In genomic region chr5:89635434-89635833, GRCm38 (mm10) we compare ENCODE assay signal across 18 mouse cellular contexts.
"Had no signal": no experiment of that assay in that cellular context is flagged by ENCODE, and none has a peak within 500 bp of the region (broad histone marks: within the 10 kb centered on the region; RNA-seq: fewer than 3 reads in every experiment).

No protein-coding gene starts in this region.

- H3K4me1 ChIP-seq: kidney, embryonic 15.5 days; limb, embryonic 12.5 days; limb, embryonic 15.5 days; midbrain, embryonic 12.5 days; midbrain, embryonic 15.5 days had no signal

- H3K9me3 ChIP-seq: kidney, embryonic 15.5 days; limb, embryonic 12.5 days; limb, embryonic 15.5 days; midbrain, embryonic 12.5 days; midbrain, embryonic 15.5 days had no signal

- H3K36me3 ChIP-seq: kidney, embryonic 15.5 days; limb, embryonic 12.5 days; limb, embryonic 15.5 days; midbrain, embryonic 12.5 days; midbrain, embryonic 15.5 days had no signal

- H3K27ac ChIP-seq: kidney, embryonic 15.5 days; left cerebral cortex, adult 2 months; limb, embryonic 12.5 days; limb, embryonic 15.5 days; liver, embryonic 14.5 days; macrophage; midbrain, embryonic 12.5 days; midbrain, embryonic 15.5 days had no signal

- H3K27me3 ChIP-seq: kidney, embryonic 15.5 days; limb, embryonic 12.5 days; limb, embryonic 15.5 days; midbrain, embryonic 12.5 days; midbrain, embryonic 15.5 days had no signal

- DNase-seq: kidney, postnatal 10 days; kidney, postnatal 36 days; layer of hippocampus, postnatal 36 days; left cerebral cortex, postnatal 4 days; liver, postnatal 0 days; lung, embryonic 14.5 days; thymus, adult 18-20 months; thymus, postnatal 36 days had no signal

- H3K4me3 ChIP-seq: kidney, embryonic 15.5 days; left cerebral cortex, adult 2 months; limb, embryonic 12.5 days; limb, embryonic 15.5 days; midbrain, embryonic 12.5 days; midbrain, embryonic 15.5 days had no signal

- ATAC-seq: liver, postnatal 0 days; lung, postnatal 0 days; midbrain, embryonic 15.5 days had no signal

- H3K9ac ChIP-seq: kidney, embryonic 15.5 days; limb, embryonic 12.5 days; limb, embryonic 15.5 days; liver, embryonic 14.5 days; liver, postnatal 0 days; lung, embryonic 14.5 days; midbrain, embryonic 12.5 days; midbrain, embryonic 15.5 days had no signal

- H3K4me2 ChIP-seq: kidney, embryonic 15.5 days; limb, embryonic 12.5 days; limb, embryonic 15.5 days; liver, embryonic 11.5 days; lung, embryonic 14.5 days; midbrain, embryonic 12.5 days; midbrain, embryonic 15.5 days had no signal
